Mouse (Mus musculus): ENCODE measurements around the gene Cdk11b. TPM values are rescaled to one million over a fixed set of nuclear protein-coding genes. Genes with fewer than 3 reads are reported as not detected.
A peak's percentile ranks its signal among the peaks of the same experiment; 100 is the strongest.

Gene Cdk11b
- total RNA-seq (2018; cell fraction: chromatin; rRNA removed): 100 to 1,000 TPM; 275 to 612 (median 339) TPM
- total RNA-seq (2018; cell fraction: cytosol; rRNA removed): 10 to 100 TPM; 43.3 to 62.6 (median 51.6) TPM
- 100 to 1,000 TPM in 25 of 26 experiments, 10 to 100 TPM in 1; 96.7 to 275 (median 154) TPM for total RNA-seq (2018; cell fraction: nucleus; rRNA removed)
- polyA plus RNA-seq (2018): 67.8 to 153 TPM (median 75.9 TPM) in 3 replicates

DNA sequence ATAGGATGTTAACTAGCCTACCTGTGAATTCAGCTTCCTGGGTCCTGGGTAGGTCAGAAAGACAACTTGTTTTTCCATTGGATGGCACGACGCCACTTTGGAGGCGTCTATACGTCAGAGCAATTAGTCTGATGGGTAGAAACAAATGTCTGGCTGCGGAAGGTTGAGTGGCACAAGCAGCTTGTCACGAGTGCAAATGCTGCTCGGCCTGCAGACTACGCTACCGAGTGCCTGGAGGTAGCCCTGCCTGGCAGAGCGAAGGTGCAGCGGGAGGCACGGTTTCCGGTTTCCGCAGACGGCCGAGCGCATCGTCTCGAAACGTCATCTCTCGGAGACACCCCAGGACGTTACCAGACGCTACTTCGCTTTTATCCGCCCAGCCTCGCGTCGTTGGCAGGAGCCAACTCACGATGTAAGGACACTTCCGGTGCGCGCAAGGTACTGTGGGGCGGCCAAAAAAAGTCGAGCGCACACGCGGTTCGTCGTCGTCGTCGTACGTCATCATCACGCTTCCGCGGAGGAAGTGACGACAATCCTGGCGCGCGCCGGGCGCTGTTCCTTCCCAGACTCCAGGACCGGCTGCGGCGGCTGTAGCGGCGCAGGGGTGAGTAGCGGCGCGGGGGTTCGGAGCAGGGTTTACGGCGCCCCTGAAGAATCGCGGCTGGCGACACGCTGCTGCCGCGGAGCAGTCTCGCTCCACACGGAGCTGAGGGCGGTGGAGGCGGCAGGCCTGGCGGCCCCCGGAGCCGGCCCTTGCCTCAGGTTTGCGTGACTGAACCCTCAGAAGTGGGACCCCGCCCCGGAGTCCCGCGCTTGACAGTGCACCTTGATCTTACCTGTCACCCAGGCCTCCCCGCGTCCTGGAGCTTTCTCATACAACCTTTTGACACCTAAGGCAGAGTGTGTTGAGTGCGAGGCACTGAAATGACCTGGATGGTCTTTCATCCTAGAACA is at the start of gene Cdk11b:
Gene Cdk11b (plus strand): TSS at position 517 of the 954 bp plus-strand sequence.
- Histone ChIP-seq H3K4me3 (ENCODE audit: inconsistent target) (peak within 1 kb of the TSS; percentile 89), H3K36me3 (ENCODE audit: inconsistent target) (peaks cover 31% of the 10 kb centered on the region), H3K27ac (peak within 1 kb of the TSS; percentile 71), H3K79me2 (ENCODE audit: inconsistent target) (peaks cover 57% of the 10 kb centered on the region)
- under 1% methylated on average over 81 of the region's 84 CpGs for WGBS (ENCODE audit: missing documents)

DNA sequence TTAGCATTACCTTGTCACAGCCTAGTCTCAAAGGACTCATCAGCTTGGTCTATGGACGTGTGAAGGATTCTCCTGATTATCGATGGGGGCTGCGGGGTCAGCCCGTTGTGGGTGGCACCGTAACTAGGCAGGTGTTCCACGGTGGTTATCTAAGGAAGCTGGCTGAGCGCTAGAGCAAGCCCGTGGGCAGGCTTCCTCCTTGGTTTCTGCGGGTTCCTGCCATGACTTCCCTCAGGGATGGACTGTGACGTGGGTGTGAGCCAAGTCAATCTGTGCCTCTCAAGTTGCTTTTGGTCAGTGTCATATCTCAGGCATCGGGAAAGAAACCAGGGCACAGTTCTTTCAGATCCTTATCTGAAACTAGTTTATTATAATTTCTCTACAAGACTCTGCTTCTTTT is 49.7 kb upstream of the Cdk11b start:
- no peak overlapping the region for H3K27ac ChIP-seq
- H3K36me3 ChIP-seq (ENCODE audit: inconsistent target): peaks cover 38% of the 10 kb centered on the region
- H3K79me2 ChIP-seq (ENCODE audit: inconsistent target): peaks cover 94% of the 10 kb centered on the region
- WGBS (ENCODE audit: missing documents): 4% methylated on average over 10 of the region's 11 CpGs
- no peak overlapping the region for H3K4me3 ChIP-seq (ENCODE audit: inconsistent target)

DNA sequence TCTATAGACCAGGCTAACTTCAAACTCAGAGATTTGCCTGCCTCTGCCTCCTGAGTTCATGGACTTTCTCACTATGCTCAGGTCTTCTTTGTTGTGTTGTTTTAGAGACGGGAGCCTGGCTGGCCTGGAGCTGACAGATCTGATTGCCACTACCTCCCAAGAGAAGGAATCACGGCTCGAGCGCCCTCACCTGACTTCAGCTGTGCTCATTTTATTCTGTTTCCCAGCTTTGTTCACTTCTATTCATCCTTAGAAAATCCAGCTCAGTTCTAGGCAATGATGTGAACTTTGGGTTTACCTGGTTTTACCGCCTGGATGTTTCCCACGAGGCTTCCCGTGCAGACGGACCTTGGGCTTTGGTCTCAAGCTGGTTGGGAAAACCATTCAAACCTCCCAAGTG is 49.1 kb upstream of the Cdk11b start:
- H3K36me3 ChIP-seq (ENCODE audit: inconsistent target): peaks cover 38% of the 10 kb centered on the region
- peaks cover 93% of the 10 kb centered on the region for H3K79me2 ChIP-seq (ENCODE audit: inconsistent target)
- no peak overlapping the region for H3K27ac ChIP-seq
- 90% methylated on average over 8 of the region's 8 CpGs for WGBS (ENCODE audit: missing documents)
- no peak overlapping the region for H3K4me3 ChIP-seq (ENCODE audit: inconsistent target)

DNA sequence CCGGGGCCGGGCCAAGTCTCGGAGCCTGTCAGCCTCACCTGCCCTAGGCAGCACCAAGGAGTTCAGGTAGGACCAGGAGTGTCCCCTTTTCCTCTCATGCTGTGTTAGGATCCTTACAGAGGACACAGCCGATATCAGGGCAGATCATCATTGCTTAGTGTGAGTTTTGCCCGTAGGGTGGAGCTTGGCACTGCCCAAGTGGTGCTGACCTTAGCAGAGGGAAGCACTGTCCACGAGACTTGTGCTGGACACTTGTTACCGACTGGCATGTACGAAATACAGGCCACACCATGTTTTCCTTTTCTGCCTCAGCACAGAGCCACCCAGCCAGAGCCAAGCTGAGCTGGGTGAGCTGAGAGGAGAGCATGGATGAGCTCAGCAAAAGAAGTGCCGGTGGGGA is 47.5 kb upstream of the Cdk11b start:
- no peak overlapping the region for H3K4me3 ChIP-seq (ENCODE audit: inconsistent target)
- WGBS (ENCODE audit: missing documents): 92% methylated on average over 8 of the region's 9 CpGs
- H3K36me3 ChIP-seq (ENCODE audit: inconsistent target): peaks cover 42% of the 10 kb centered on the region
- no peak overlapping the region for H3K27ac ChIP-seq
- peaks cover 82% of the 10 kb centered on the region for H3K79me2 ChIP-seq (ENCODE audit: inconsistent target)

DNA sequence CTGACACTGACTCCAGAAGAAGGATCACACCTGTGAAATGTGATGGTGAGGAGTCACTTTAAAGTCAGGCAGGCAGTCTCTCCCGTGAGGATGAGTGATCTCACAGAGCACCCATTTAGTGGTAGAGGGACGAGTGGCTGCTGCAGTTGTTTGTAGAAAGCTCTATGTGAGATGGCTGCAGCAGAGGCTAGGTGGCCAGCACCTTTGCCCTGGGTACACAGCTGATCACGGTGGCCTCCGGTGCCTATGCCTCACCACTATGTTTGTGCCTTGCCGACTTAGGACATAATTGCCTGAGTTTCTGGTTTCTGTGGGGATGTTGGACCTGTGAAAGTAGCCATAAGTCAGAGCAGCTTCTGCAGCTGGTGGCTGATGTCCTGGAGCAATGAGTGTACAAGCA is 46.9 kb upstream of the Cdk11b start:
- H3K4me3 ChIP-seq (ENCODE audit: inconsistent target): no peak overlapping the region
- peaks cover 42% of the 10 kb centered on the region for H3K36me3 ChIP-seq (ENCODE audit: inconsistent target)
- no peak overlapping the region for H3K27ac ChIP-seq
- peaks cover 78% of the 10 kb centered on the region for H3K79me2 ChIP-seq (ENCODE audit: inconsistent target)
- WGBS (ENCODE audit: missing documents): 90% methylated on average over 5 of the region's 5 CpGs

DNA sequence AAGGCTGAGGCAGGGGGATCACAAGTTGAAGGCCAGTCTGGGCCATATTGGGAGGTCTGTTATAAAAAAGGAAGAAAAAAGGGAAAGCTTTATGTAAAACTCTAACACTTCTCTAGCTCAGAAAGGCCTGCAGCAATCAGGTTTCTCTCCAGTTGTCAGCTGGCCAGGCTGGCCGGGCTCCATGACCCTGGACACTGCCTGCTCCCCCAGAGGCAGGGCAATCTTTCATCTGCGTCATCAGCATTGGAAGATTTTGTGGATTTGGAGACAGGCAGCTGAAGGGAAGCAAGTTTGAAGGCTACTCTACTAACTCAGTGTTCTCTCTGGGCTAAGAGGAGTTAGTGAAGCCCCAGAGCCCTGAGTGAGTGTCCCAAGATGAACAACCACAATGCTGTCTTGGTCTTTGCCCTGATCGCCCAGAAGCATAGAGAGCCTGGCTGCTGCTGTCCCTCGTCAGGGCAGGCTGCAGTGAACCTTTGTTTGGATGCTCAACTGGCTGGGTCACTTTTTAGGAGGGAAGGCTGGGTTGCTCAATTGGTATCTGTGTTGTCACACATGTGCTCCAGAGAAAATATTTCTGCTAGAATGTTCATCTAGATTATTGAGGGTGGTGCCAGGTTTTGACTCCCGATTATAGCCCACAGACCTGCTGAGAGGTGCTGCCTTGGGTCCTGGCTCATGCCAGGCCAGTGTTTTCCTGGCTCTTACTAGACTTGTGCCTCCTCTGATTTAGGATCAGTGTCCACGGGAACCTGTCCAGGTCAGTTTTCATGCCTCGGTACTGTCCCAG is 46.1 kb upstream of the Cdk11b start:
- Histone ChIP-seq H3K4me3 (ENCODE audit: inconsistent target) (no peak overlapping the region), H3K27ac (no peak overlapping the region), H3K36me3 (ENCODE audit: inconsistent target) (peaks cover 43% of the 10 kb centered on the region), H3K79me2 (ENCODE audit: inconsistent target) (peaks cover 75% of the 10 kb centered on the region)
- WGBS (ENCODE audit: missing documents): 88% methylated on average over 7 of the region's 7 CpGs

DNA sequence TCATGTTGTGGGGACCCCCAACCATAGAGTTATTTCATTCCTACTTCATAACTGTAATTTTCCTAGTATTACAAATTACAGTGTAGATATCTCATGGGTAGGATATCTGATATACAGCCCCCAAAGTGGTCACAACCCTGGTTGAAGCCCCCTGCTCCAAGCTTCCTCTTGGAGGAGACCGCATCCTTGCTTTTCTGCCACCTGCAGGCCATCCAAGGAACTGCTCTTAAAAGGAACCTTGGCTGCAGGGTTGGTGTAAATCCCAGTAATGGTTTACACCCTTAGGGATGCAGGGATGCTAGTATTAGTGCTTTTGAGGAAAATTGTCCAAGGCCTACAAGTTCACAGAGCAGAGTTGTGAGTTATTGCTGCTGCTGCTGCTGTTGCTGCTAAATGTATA is 44.2 kb upstream of the Cdk11b start:
- WGBS (ENCODE audit: missing documents): 42% methylated on average over 1 of the region's 1 CpGs
- Histone ChIP-seq H3K36me3 (ENCODE audit: inconsistent target) (peaks cover 62% of the 10 kb centered on the region), H3K79me2 (ENCODE audit: inconsistent target) (peaks cover 56% of the 10 kb centered on the region), H3K4me3 (ENCODE audit: inconsistent target) (no peak overlapping the region), H3K27ac (no peak overlapping the region)

DNA sequence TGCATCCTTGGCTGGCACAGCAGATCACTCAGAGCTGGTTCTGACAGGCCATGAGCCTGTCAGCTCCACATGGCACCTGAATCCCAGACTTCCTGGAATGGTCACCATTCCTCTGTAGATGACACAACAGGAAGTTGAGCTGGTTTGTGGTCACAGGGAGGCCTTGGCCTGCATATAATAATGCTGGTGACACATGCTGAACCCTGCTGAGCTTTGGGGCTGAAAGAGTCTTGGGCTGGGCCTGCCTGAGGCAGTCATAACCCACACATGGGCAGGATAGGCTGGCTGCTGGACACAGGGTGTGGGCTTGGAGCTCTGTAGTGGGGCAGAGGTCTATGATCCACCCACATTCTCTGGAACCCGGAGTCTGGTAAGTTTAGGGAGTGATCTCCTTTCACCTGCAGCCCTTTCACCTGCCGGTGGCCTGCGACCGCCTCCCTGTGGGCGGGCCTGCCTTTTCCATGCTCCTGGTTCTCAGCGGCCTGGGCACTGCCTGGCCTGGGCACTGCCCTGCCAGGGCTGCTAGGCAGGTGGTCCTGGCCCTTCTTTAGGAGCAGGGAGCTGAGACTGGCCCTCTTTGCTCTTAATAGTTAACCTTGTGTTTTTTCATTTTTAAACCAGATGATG is 42.3 kb upstream of the Cdk11b start:
- Histone ChIP-seq H3K79me2 (ENCODE audit: inconsistent target) (peaks cover 36% of the 10 kb centered on the region; the same call in 1 of the 2 replicates), H3K36me3 (ENCODE audit: inconsistent target) (peaks cover 66% of the 10 kb centered on the region), H3K27ac (peak overlapping the region; percentile 43), H3K4me3 (ENCODE audit: inconsistent target) (no peak overlapping the region)
- WGBS (ENCODE audit: missing documents): 68% methylated on average over 6 of the region's 6 CpGs

DNA sequence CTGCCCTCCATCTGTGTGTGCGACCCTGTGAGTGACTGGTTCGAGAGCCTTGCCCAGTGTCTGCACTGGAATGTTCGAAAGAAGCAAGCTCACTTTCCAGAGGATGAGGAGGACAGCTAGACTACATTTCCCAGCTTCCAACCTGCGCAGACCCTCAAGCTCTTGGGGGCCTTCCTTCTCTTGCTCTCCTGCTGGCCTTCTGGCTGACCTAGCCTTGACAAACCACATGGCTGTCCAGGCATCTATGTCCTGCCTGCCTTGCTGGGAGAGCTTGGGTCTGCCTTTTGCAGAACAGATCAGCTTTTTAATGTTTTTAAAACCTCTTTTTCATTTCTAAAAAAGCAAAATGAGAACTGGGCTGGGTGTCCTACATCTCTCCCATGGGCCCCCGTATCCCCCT is 35.3 kb upstream of the Cdk11b start:
- Histone ChIP-seq H3K79me2 (ENCODE audit: inconsistent target) (no peaks in the 10 kb centered on the region), H3K27ac (no peak overlapping the region), H3K4me3 (ENCODE audit: inconsistent target) (no peak overlapping the region), H3K36me3 (ENCODE audit: inconsistent target) (peaks cover 63% of the 10 kb centered on the region)
- WGBS (ENCODE audit: missing documents): 97% methylated on average over 4 of the region's 5 CpGs

DNA sequence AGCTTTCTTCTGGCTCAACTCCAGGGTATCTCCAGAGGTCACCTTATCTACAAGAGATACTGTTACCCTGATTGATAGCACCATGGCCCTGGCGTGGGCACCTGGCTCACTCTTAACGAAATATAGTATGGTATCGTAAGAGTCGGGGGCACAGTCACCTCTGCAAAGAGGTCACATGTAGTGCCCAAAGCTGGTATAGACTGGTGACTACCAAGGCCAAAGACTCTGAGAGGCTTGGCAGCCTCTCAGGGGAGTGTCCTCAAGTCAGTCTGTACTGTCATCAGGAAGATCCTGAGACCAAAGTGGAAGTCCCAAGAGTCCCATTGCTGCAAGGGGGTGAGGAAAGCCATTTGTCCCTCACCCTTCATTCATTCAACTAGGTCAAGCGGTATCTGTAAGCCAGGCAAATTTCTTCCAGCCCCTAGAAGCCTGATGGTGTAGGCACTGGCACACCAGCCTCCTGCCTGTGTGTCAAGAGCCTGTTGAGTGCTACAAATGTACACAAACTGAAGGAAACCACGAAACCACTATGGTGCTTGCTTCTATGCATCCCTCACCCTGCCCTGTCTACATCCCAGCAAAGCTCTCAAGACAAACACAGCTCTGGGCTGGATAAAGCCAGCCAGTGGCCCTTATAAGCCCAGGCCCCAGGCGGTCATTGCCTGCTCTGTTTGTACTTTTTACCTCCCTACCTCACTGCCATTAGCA is 33.5 kb upstream of the Cdk11b start:
- WGBS (ENCODE audit: missing documents): 81% methylated on average over 7 of the region's 7 CpGs
- Histone ChIP-seq H3K27ac (no peak overlapping the region), H3K36me3 (ENCODE audit: inconsistent target) (peaks cover 44% of the 10 kb centered on the region), H3K79me2 (ENCODE audit: inconsistent target) (no peaks in the 10 kb centered on the region), H3K4me3 (ENCODE audit: inconsistent target) (no peak overlapping the region)

DNA sequence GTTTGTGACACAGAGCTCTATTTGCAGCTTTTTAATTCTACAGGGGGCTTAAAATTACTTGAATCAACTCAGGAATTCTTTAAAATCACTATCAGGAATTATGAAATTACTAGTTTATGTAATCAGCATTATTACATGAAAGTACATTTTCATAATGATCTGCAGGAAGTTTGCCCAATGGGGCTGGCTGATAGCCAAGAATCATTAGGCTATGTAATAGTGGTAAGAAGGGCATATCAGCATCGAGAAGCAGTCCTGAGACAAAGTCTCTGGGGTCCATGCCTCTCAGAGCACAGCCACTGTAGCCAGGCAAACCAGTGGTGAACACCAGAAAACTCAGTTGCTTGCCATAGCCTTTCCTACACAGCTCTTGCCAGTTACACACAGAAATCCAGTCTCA is 30.9 kb upstream of the Cdk11b start:
- Histone ChIP-seq H3K4me3 (ENCODE audit: inconsistent target) (no peak overlapping the region), H3K27ac (no peak overlapping the region), H3K36me3 (ENCODE audit: inconsistent target) (peaks cover 18% of the 10 kb centered on the region), H3K79me2 (ENCODE audit: inconsistent target) (no peaks in the 10 kb centered on the region)
- WGBS (ENCODE audit: missing documents): 30% methylated on average over 1 of the region's 1 CpGs

DNA sequence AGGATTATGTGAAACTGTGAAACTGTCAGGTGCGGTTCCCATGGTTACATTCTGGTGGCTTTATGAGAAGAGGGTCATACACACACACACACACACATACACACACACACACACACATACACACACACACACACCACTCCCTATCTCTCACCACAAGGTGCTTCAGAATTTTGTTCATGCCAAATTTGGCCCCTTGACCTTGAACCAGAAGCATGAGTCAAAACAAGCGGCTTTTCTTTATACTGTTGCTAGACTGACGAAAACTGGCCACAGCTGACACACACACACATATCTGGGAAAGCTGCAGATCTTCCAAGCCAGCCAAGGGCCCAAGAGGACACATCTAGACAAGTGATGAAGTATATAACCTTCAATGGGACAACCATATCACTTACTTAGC is 28.9 kb upstream of the Cdk11b start:
- H3K79me2 ChIP-seq (ENCODE audit: inconsistent target): no peaks in the 10 kb centered on the region
- no peaks in the 10 kb centered on the region for H3K36me3 ChIP-seq (ENCODE audit: inconsistent target)
- no peak overlapping the region for H3K27ac ChIP-seq
- WGBS (ENCODE audit: missing documents): 82% methylated on average over 2 of the region's 3 CpGs
- no peak overlapping the region for H3K4me3 ChIP-seq (ENCODE audit: inconsistent target)

DNA sequence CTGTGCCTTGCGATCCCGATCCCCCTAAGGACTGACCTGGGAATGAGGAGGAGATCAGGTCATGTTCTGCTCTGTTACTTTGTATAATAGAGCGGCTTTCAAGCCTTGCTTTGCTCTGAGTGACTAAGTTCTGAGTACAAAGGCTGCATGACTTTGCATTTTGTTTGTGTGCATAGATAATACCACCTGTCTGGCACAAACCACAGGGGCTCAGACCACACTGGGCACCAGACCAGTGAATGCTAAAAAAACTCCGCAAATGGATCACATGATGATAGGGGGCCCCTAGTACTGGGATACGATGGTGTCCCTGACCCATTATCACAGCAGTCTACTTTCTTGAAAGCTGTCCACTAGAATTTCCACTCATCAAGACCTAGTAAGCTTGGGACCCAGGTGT is 28.0 kb upstream of the Cdk11b start:
- Histone ChIP-seq H3K36me3 (ENCODE audit: inconsistent target) (no peaks in the 10 kb centered on the region), H3K79me2 (ENCODE audit: inconsistent target) (no peaks in the 10 kb centered on the region), H3K4me3 (ENCODE audit: inconsistent target) (no peak overlapping the region), H3K27ac (no peak overlapping the region)
- WGBS (ENCODE audit: missing documents): 34% methylated on average over 5 of the region's 5 CpGs

DNA sequence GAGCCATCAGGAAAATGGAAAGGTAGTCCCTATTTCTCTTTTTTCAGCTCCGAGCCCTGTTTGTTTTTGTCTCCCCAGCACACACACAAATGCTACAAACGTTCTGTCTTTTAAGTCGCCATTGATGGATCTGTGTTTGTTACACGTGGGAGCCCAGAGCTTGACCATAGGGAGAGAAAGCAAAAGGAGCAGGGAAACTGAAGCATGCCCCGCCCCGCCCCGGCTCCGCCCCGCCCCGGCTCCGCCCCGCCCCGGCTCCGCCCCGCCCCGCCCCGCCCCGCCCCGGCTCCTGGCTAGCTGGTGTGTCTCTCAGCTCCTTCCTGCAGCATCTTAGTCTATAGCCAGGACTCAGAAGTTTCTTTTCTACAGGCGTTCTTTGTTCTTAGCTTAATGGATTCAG is 26.1 kb upstream of the Cdk11b start:
- no peak overlapping the region for H3K27ac ChIP-seq
- WGBS (ENCODE audit: missing documents): 89% methylated on average over 4 of the region's 20 CpGs
- H3K36me3 ChIP-seq (ENCODE audit: inconsistent target): no peaks in the 10 kb centered on the region
- peaks cover 16% of the 10 kb centered on the region for H3K79me2 ChIP-seq (ENCODE audit: inconsistent target)
- H3K4me3 ChIP-seq (ENCODE audit: inconsistent target): no peak overlapping the region
